Mouse (Mus musculus) G1E (cell line): ENCODE results near the gene Dtnbp1.

Source experiments
- CTCF ChIP-seq: IDR thresholded peaks from 2 replicates; pipeline ENCODE4 v1.5.1; 2012; ENCODE audit warnings: low read depth, low read length, inconsistent platforms, mixed read lengths
- GATA1 ChIP-seq: IDR thresholded peaks from 2 replicates; pipeline ENCODE4 v1.6.1; 2012; ENCODE audit warnings: borderline replicate concordance, low read length, inconsistent platforms, mixed read lengths
- GATA2 ChIP-seq: IDR thresholded peaks from 2 replicates; pipeline ENCODE4 v1.6.1; 2012; ENCODE audit warnings: low read depth, low read length, inconsistent platforms, borderline replicate concordance
- POLR2AphosphoS5 ChIP-seq: IDR thresholded peaks from 2 replicates; pipeline ENCODE4 v1.6.1; 2012; ENCODE audit warnings: low read depth, low read length, inconsistent platforms; ENCODE audit not compliant: insufficient replicate concordance
- TAL1 ChIP-seq: conservative IDR thresholded peaks from 2 replicates; pipeline ENCODE4 v1.6.1; 2012; ENCODE audit warnings: low read depth, low read length, inconsistent platforms, mixed read lengths

- no peak for TF ChIP-seq CTCF
- no peak for TF ChIP-seq GATA1
- TF ChIP-seq GATA2, result no peak
- no peak for TF ChIP-seq TAL1
- TF ChIP-seq POLR2AphosphoS5, result no peak
These were observed 38.2 kb upstream of the Dtnbp1 start for GRCm38 (mm10) chr13:45040195-45040594.
